Mouse (Mus musculus): ENCODE data around the gene Alb. TPM values are rescaled to one million over a fixed set of nuclear protein-coding genes. Genes with fewer than 3 reads are reported as not detected.

The Alb gene
- total RNA-seq, 2 experiments from 2014 or later = 1.5 TPM; not detected in 1

- no peak for DNase-seq
Observed at GRCm38 (mm10) chr5:90494308-90494707, 33.6 kb downstream of the Alb start.

GRCm38 (mm10) chr5:90499509-90499908 is 38.8 kb downstream of the Alb start:
- no peak for DNase-seq

- DNase-seq = peak; percentile 7
Observed at GRCm38 (mm10) chr5:90500714-90501113, 40.0 kb downstream of the Alb start.

GRCm38 (mm10) chr5:90501752-90502151 is 41.1 kb downstream of the Alb start:
- DNase-seq = no peak

GRCm38 (mm10) chr5:90504742-90505141 is 44.0 kb downstream of the Alb start:
- DNase-seq = no peak

GRCm38 (mm10) chr5:90506507-90506906 is 45.8 kb downstream of the Alb start:
- no peak for DNase-seq

- no peak for DNase-seq
Observed at GRCm38 (mm10) chr5:90507411-90507949, 46.8 kb downstream of the Alb start.

GRCm38 (mm10) chr5:90509828-90510592 is 49.3 kb downstream of the Alb start:
- DNase-seq = no peak

- DNase-seq = no peak
Observed at GRCm38 (mm10) chr5:90512288-90512955, 51.7 kb downstream of the Alb start.

- no peak for DNase-seq
Observed at GRCm38 (mm10) chr5:90515561-90515960, 54.9 kb downstream of the Alb start.

- no peak for DNase-seq
Observed at GRCm38 (mm10) chr5:90518356-90519100, 57.8 kb downstream of the Alb start, which contains the start of gene Afm. Gene Afm (plus strand): TSS chr5:90518932.

Other genes with a start within 250 kb of the Alb start
- 1 to 10 TPM; 5.6 to 8.6 TPM for gene Cox18, start 236.9 kb upstream of the Alb start, total RNA-seq (2021)
- 10 to 100 TPM; 42.7 to 45.2 TPM for gene Ankrd17, start 94.3 kb upstream of the Alb start, total RNA-seq (2021)
- gene Gm9958, start 93.7 kb upstream of the Alb start, total RNA-seq (2021) = under 1 TPM; 0.64 to 0.70 TPM
- not detected for gene Afp, start 29.8 kb downstream of the Alb start, total RNA-seq (2021)
- not detected for gene Afm, start 58.0 kb downstream of the Alb start, total RNA-seq (2021)
- not detected for gene 5830473C10Rik, start 100.2 kb downstream of the Alb start, total RNA-seq (2021)
- not detected for gene Rassf6, start 179.8 kb downstream of the Alb start, total RNA-seq (2021)

All from gastrocnemius, postnatal 25 days (tissue).